Mouse (Mus musculus) kidney, embryonic 15.5 days (tissue): Measurements from ENCODE around the gene Hdhd3. TPM values are rescaled to one million over a fixed set of nuclear protein-coding genes. Genes with fewer than 3 reads are reported as not detected.
A peak's percentile ranks its signal among the peaks of the same experiment; 100 is the strongest.

Source experiments
- ATAC-seq: fragments of 200-750 bp; cut with Nextera tagmentation; replicated peaks from 2 replicates; pipeline ENCODE4 v1.8.0; 2017; ENCODE audit warnings: moderate TSS enrichment; ENCODE audit not compliant: low FRiP score
- H3K27ac ChIP-seq: fragments of 300-500 bp; sonication (generic); 2 replicates; pipeline ENCODE4 v1.5.1; 2015; ENCODE audit warnings: mild to moderate bottlenecking, inconsistent platforms
- H3K27me3 ChIP-seq: fragments of 300-500 bp; sonication (generic); 2 replicates; pipeline ENCODE4 v1.6.1; 2015; ENCODE audit warnings: inconsistent platforms
- H3K36me3 ChIP-seq: fragments of 300-500 bp; sonication (generic); 2 replicates; pipeline ENCODE4 v1.6.1; 2015; ENCODE audit warnings: inconsistent platforms
- H3K4me1 ChIP-seq: fragments of 300-500 bp; sonication (generic); 2 replicates; pipeline ENCODE4 v1.6.1; 2015; ENCODE audit warnings: inconsistent platforms
- H3K4me2 ChIP-seq: fragments of 300-500 bp; sonication (generic); 2 replicates; pipeline ENCODE4 v1.6.1; 2015; ENCODE audit warnings: moderate library complexity, mild to moderate bottlenecking, inconsistent platforms
- H3K4me3 ChIP-seq: fragments of 300-500 bp; sonication (generic); replicated peaks from 2 replicates; pipeline ENCODE4 v1.5.1; 2015; ENCODE audit warnings: mild to moderate bottlenecking, inconsistent platforms
- H3K9ac ChIP-seq: fragments of 300-500 bp; sonication (generic); 2 replicates; pipeline ENCODE4 v1.6.1; 2015; ENCODE audit warnings: mild to moderate bottlenecking, inconsistent platforms
- H3K9me3 ChIP-seq: fragments of 300-500 bp; sonication (generic); replicated peaks from 2 replicates; pipeline ENCODE4 v1.6.1; 2016; ENCODE audit warnings: inconsistent platforms
- WGBS: fragments of 180-500 bp; shearing (Covaris S2); methylation state at CpG from one replicate; pipeline ENCODE4 v1.1.7; 2015; ENCODE audit warnings: mixed read lengths; 5-methylcytosine and 5-hydroxymethylcytosine counted together
- polyA plus RNA-seq: library from polyadenylated mRNA; unstranded; fragments of >200 nt; fragmentation: Nextera tagmentation; extraction: Ambion mirVana; gene quantifications from 2 replicates; pipeline ENCODE4 v1.2.1, GENCODE M21; 2015

The Hdhd3 gene
- polyA plus RNA-seq, 1 experiment from 2014 or later, result 14.7 TPM

DNA sequence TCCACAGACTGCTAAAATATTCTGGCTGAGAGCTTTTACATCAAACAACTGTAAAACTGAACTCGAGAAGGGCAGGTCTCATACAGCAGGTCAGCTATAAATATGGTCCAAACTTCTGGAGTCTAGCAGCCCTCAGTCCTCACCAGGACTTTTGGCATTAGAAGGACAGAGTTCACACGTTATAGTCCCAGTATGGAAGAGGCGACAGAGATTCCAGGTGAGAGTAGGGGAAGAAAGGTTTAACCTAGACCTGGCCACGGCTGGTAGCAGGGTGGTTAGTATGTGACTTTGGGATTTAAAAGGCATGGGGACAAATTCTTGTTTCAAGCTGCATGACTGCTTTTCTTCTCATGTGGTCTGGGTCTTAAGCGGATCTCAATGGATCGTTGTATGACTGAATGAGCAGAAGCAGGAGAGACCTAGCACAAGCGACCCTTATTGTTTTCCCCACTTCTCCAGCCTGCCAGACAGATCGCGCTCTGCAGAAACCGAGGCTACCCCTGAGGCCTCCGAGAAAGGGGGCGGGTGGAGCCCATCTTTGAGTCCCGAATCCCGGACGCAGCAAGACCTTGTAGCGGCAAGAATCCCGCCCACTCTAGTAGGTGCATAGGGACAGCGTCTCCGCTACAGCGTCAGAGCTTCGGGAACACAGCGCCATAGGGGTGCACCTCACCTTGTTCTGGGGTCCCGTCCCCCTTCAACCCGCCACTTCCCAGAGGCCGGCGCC, 16.0 kb upstream of the Hdhd3 start:
- Histone ChIP-seq H3K4me3 (peak overlapping the region; percentile 85), H3K9me3 (no peaks in the 10 kb centered on the region), H3K27me3 (no peaks in the 10 kb centered on the region), H3K9ac (peak overlapping the region; percentile 69), H3K36me3 (peaks cover 20% of the 10 kb centered on the region), H3K27ac (peak overlapping the region; percentile 95), H3K4me2 (peak overlapping the region; percentile 82), H3K4me1 (peaks cover 61% of the 10 kb centered on the region)
- ATAC-seq, result peak; percentile 69
- WGBS, result under 1% methylated on average over 26 of the region's 26 CpGs

DNA sequence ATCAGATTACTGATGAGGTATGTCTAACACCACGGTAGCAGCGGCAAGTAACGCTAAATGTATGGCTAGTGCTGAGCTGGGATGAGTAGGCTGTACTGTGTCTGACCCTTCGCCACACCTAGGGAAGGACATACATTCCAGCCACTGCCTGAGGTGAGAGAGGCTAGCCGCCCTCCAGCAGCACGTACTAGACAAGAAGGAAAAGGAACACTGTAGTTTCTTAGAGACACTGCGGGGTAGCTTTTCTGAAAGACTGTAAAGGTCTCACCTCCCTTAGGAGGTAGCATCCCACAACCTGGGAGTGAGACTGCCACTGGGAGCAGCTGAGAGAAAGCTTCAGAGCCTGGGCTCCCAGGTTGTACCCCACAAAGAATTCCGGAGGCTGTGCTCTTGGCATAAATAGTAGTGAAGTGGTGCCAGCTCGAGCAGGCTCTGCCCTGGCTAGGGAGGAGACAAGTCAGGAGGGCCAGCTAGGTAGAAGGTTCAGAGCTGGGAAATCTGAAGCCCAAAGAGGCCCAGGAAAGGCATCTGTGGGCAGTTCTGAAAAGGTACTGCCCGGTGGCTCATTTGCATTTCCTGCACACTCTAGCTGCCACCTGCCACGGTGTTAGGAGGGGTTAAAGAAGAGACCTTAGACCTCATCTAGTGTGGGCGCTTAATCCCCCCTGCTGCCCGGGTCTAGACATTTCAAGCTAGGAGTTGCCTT, 15.3 kb upstream of the Hdhd3 start:
- 31% methylated on average over 13 of the region's 13 CpGs for WGBS
- peak overlapping the region; percentile 82 for H3K4me2 ChIP-seq
- peak overlapping the region; percentile 85 for H3K4me3 ChIP-seq
- H3K27ac ChIP-seq, result peak overlapping the region; percentile 95
- peaks cover 56% of the 10 kb centered on the region for H3K4me1 ChIP-seq
- H3K36me3 ChIP-seq, result peaks cover 24% of the 10 kb centered on the region
- H3K9ac ChIP-seq, result peak overlapping the region; percentile 69
- no peaks in the 10 kb centered on the region for H3K27me3 ChIP-seq
- peak; percentile 28; the same call in 1 of the 2 replicates for ATAC-seq
- no peaks in the 10 kb centered on the region for H3K9me3 ChIP-seq

DNA sequence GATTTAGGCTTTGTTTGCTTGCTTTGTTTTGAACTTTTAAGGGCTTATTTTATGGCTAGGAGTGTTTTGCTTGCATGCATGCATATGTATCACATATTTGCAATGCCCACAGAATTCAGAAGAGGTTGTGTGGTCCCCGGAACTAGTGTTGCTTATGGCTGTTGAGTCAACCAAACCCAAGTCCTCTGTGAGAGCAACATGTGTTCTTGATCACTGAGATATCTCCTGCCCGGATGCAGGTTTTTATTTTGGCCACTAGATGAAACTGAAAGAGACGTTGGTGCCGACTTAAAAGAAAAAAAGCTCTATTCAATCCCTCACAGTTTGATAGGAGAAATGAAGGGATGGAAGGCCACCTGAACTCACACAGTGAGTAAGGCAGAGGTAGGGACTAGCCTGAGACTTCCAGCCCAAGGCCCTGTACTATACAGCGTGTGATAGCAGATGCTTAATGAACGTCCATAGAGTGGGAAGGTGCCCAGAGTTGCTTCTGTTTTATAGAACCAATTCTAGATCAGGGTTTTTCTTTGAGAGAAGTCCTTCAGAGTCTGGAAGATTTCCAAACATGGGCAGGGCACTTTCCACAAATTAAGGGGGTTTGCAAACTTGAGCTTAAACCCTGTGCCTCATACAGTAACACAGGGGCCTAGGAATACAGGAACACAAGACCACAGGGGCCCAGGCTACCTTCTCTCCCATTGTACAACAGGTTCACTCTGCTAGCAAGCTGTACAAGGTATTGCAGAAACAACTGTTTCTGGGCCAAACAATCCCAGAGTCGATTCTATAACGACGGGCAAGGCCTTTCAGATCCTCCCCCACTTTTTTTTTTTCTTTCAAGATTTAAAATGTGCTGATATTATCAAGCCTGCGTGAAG, 14.5 kb upstream of the Hdhd3 start:
- Histone ChIP-seq H3K9me3 (no peaks in the 10 kb centered on the region), H3K4me2 (peak overlapping the region; percentile 82)

DNA sequence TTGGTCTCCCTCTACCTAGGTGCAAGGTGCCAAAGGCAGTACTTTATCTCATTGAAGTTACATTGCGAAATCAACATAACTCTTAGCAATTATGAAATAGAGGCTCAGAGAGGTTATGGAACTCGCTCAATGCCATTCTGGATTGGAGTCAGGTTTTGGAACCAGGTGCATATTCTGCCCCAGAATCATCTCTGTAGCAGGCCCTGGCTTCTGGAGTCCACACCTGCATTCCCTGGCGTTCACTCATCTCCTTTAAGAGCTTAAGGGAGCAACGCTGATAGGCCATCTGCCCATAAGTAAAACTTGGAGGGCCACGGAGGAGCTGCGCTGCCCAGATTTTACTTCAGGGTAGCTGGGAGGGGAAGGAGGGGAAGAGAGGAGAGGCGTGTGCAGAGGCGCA, 13.8 kb upstream of the Hdhd3 start:
- H3K4me1 ChIP-seq, result peaks cover 52% of the 10 kb centered on the region
- no peak overlapping the region; the same call in 1 of the 2 replicates for H3K4me2 ChIP-seq
- H3K9ac ChIP-seq, result no peak overlapping the region

More for the DNA sequence above, 14.5 kb upstream of the Hdhd3 start:
- no peak for ATAC-seq
- Histone ChIP-seq H3K36me3 (peaks cover 24% of the 10 kb centered on the region), H3K27me3 (no peaks in the 10 kb centered on the region), H3K4me1 (peaks cover 52% of the 10 kb centered on the region), H3K9ac (peak overlapping the region; percentile 69; the same call in 1 of the 2 replicates), H3K27ac (peak overlapping the region; percentile 95), H3K4me3 (peak overlapping the region; percentile 85)
- WGBS, result 67% methylated on average over 10 of the region's 10 CpGs

DNA sequence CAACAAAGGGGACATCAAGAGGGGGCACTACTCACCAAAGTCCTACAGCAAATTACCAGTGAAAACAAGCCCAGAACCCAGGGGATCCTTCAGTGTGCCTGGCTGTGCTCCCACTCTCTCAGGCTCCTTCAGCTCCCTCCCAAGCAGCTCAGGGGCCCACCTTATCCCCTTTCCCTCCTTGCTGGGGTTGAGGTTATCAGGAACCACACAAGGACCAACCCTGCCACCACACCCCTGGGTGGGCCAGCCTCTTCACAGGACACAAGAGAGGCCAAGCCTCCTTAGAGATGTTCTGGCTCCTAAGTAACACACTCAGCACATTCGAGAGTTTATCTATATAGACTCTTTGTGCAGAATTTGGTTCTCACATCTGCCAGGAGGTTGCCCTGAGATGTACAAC, 13.3 kb upstream of the Hdhd3 start:
- Histone ChIP-seq H3K9me3 (no peaks in the 10 kb centered on the region), H3K27ac (peak overlapping the region; percentile 78), H3K4me3 (no peak overlapping the region), H3K9ac (no peak overlapping the region), H3K4me1 (peaks cover 52% of the 10 kb centered on the region), H3K36me3 (peaks cover 27% of the 10 kb centered on the region), H3K27me3 (no peaks in the 10 kb centered on the region), H3K4me2 (no peak overlapping the region)
- WGBS, result 70% methylated on average over 1 of the region's 1 CpGs
- no peak; the same call in 1 of the 2 replicates for ATAC-seq

More for the DNA sequence above, 13.8 kb upstream of the Hdhd3 start:
- Histone ChIP-seq H3K36me3 (peaks cover 27% of the 10 kb centered on the region), H3K4me3 (no peak overlapping the region), H3K27ac (peak overlapping the region; percentile 78; the same call in 1 of the 2 replicates), H3K27me3 (no peaks in the 10 kb centered on the region), H3K9me3 (no peaks in the 10 kb centered on the region)
- no peak for ATAC-seq
- WGBS, result 91% methylated on average over 8 of the region's 8 CpGs

DNA sequence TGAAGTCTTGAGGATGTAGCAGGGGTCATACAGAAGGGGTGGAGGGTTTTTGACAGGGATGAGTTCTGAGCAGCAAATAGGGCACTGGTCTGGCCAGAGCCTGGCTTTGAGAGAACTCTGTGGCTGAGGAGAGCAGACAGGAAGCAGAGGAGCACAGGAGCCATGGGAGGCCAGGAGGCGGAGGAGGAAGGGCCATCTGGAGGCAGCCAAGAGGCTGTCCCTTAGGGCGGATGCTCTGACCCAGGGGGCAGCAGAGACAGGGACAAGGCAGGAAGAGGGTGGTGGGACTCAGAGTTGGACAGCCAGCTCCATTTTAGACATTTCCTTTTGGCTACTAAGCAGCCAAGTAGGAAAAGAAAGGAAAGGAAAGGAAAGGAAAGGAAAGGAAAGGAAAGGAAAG, 12.8 kb upstream of the Hdhd3 start:
- peak overlapping the region; percentile 78 for H3K27ac ChIP-seq
- 31% methylated on average over 2 of the region's 2 CpGs for WGBS
- no peak for ATAC-seq
- H3K4me1 ChIP-seq, result peaks cover 52% of the 10 kb centered on the region
- H3K9me3 ChIP-seq, result no peaks in the 10 kb centered on the region
- no peak overlapping the region for H3K9ac ChIP-seq
- 0 out of 2 replicates have a peak overlapping the region, but pooled peaks have one; percentile 5 for H3K4me2 ChIP-seq
- H3K4me3 ChIP-seq, result no peak overlapping the region
- no peaks in the 10 kb centered on the region for H3K27me3 ChIP-seq
- peaks cover 31% of the 10 kb centered on the region for H3K36me3 ChIP-seq

DNA sequence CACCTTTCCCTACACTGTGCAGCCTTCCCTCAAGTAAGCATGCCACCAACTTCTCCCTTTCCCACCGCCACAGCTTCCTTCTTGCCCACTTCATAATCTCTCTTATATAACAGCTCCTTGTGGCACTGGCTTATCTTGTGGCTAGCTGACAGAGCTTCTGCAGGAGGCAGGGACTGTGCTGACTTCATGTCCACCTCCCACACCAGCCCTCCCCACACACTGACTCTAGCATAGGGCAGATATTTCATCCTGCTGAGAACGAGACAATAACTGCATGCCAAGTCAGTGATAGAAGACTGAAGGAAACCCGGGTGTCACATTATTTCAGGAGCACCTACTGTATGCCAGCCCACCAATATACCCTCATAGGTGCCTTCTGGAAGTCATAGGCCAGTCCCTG, 12.2 kb upstream of the Hdhd3 start:
- Histone ChIP-seq H3K9me3 (no peaks in the 10 kb centered on the region), H3K36me3 (peaks cover 37% of the 10 kb centered on the region), H3K4me1 (peaks cover 50% of the 10 kb centered on the region), H3K27me3 (no peaks in the 10 kb centered on the region), H3K9ac (no peak overlapping the region), H3K4me3 (no peak overlapping the region), H3K4me2 (no peak overlapping the region), H3K27ac (peak overlapping the region; percentile 78)
- 65% methylated on average over 3 of the region's 3 CpGs for WGBS
- no peak for ATAC-seq

DNA sequence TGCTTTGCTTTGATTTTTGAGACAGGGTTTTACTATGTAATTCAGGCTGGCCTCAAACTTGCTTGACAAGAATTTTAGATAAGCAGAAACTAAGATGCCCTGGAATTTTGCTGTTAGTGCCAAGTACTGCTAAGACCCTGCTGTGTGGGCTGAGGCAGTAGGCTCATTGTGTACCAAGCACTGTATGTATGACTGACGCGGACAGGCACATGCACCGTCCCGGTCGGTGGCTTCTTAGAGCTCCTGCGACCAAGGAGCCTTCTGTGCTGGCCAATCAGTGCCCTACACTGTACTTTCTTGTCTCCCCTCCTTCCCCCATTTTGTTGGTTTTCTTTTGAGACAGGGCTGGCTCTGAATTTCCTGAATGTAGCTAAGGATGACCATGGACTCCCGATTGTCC, 11.7 kb upstream of the Hdhd3 start:
- no peak for ATAC-seq
- Histone ChIP-seq H3K4me2 (no peak overlapping the region), H3K9ac (no peak overlapping the region), H3K4me3 (no peak overlapping the region), H3K36me3 (peaks cover 42% of the 10 kb centered on the region), H3K4me1 (peaks cover 46% of the 10 kb centered on the region), H3K9me3 (no peaks in the 10 kb centered on the region), H3K27me3 (no peaks in the 10 kb centered on the region), H3K27ac (peak overlapping the region; percentile 22; the same call in 1 of the 2 replicates)
- WGBS, result 91% methylated on average over 7 of the region's 7 CpGs

DNA sequence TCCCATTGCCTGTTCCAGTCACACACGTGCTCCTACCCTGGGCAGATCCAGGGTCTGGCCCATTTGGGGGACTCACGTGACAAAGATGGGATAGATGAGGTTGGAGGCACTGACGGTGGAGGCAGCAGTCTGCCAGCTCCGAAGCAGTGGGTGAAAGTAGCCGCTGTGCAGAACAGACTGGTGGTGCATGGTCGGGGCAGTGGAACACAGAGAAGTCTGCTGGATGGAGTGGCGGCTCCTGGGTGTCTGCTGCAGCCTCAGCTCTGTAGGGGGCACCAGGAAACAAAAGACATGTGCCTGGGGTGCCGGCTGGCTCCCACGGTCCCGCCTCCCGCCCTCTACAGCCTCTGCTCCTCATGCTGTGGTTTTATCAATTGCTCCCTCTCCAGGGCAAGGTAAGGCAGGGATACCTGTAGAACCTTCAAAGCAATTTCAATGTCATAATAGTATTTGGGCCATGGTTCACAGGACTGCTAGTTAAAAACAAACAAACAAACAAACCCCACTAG, 10.8 kb upstream of the Hdhd3 start:
- H3K36me3 ChIP-seq, result peaks cover 51% of the 10 kb centered on the region
- ATAC-seq, result no peak
- no peaks in the 10 kb centered on the region for H3K27me3 ChIP-seq
- no peak overlapping the region for H3K9ac ChIP-seq
- H3K4me2 ChIP-seq, result no peak overlapping the region
- no peaks in the 10 kb centered on the region for H3K9me3 ChIP-seq
- peaks cover 47% of the 10 kb centered on the region for H3K4me1 ChIP-seq
- no peak overlapping the region for H3K27ac ChIP-seq
- 60% methylated on average over 11 of the region's 11 CpGs for WGBS
- no peak overlapping the region for H3K4me3 ChIP-seq

DNA sequence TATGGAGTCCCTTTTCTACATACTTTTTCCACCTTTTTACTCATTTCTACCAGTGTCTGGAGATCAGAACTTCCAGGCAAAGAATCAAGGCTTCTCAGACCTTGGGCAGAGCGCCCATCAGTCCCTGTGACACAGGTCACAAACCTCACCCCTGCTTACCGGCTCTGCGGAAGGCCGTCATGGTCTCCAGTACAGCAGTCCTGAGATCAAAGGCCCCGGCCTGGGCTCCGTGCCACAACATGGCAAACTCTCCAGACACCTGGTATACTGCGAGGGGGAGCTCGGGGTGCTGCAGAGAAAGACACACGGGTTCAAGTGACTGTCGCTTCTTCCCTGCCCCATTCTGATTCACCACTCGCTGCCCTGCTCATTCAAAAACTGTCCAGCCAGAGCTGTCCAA, 6.7 kb upstream of the Hdhd3 start:
- Histone ChIP-seq H3K36me3 (peaks cover 76% of the 10 kb centered on the region), H3K9ac (no peak overlapping the region), H3K4me2 (no peak overlapping the region), H3K27me3 (no peaks in the 10 kb centered on the region), H3K4me1 (peaks cover 6% of the 10 kb centered on the region; the same call in 1 of the 2 replicates), H3K9me3 (no peaks in the 10 kb centered on the region), H3K4me3 (no peak overlapping the region), H3K27ac (no peak overlapping the region)
- ATAC-seq, result no peak
- 90% methylated on average over 11 of the region's 11 CpGs for whole genome bisulfite sequencing

DNA sequence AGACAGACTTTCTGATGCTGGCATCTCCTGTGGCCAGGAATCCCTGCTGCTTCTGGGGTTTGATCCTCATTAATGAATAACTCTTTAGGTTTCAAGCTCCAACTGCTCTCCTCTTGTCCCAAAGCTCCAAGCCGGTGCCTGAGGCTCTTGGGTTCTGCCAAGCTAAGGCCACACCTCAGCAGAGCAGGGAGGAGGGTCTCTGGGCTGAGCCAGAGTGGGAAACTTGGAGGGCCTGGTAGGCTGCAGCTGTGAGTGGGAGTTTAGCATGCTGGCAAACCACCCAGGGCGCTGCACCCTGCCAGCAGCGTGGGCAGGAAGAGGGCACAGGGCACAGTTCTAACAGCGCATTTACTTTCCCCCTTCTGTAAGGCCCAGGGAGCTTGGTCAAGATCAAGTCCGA, 5.6 kb upstream of the Hdhd3 start:
- Histone ChIP-seq H3K9me3 (no peaks in the 10 kb centered on the region), H3K4me3 (no peak overlapping the region), H3K4me2 (no peak overlapping the region), H3K27me3 (no peaks in the 10 kb centered on the region), H3K4me1 (0 out of 2 replicates have a peak, but pooled peaks cover 3% of the 10 kb centered on the region), H3K27ac (0 out of 2 replicates have a peak overlapping the region, but pooled peaks have one; percentile 41), H3K9ac (no peak overlapping the region), H3K36me3 (peaks cover 72% of the 10 kb centered on the region)
- 85% methylated on average over 5 of the region's 5 CpGs for WGBS
- 0 out of 2 replicates have a peak, but pooled peaks have one; percentile 31 for ATAC-seq
